Mouse (Mus musculus) embryonic facial prominence, embryonic 15.5 days (tissue): Measurements from ENCODE around the gene Cela2a. TPM values are rescaled to one million over a fixed set of nuclear protein-coding genes. Genes with fewer than 3 reads are reported as not detected.

Experiments used
- ATAC-seq: fragments of 200-750 bp; cut with Nextera tagmentation; 2 replicates; pipeline ENCODE4 v1.8.0; 2017; ENCODE audit warnings: low read depth, moderate TSS enrichment; ENCODE audit not compliant: insufficient number of reproducible peaks, low FRiP score, low TSS enrichment
- H3K27ac ChIP-seq: fragments of 300-500 bp; sonication (generic); replicated peaks from 2 replicates; pipeline ENCODE4 v1.5.1; 2015; ENCODE audit warnings: mild to moderate bottlenecking, inconsistent platforms
- H3K27me3 ChIP-seq: fragments of 300-500 bp; sonication (generic); 2 replicates; pipeline ENCODE4 v1.6.1; 2015; ENCODE audit warnings: inconsistent platforms
- H3K36me3 ChIP-seq: fragments of 300-500 bp; sonication (generic); 2 replicates; pipeline ENCODE4 v1.6.1; 2015; ENCODE audit warnings: mild to moderate bottlenecking, inconsistent platforms
- H3K4me1 ChIP-seq: fragments of 300-500 bp; sonication (generic); 2 replicates; pipeline ENCODE4 v1.6.1; 2015; ENCODE audit warnings: inconsistent platforms
- H3K4me2 ChIP-seq: fragments of 300-500 bp; sonication (generic); replicated peaks from 2 replicates; pipeline ENCODE4 v1.6.1; 2015; ENCODE audit warnings: mild to moderate bottlenecking, inconsistent platforms
- H3K4me3 ChIP-seq: fragments of 300-500 bp; sonication (generic); replicated peaks from 2 replicates; pipeline ENCODE4 v1.5.1; 2015; ENCODE audit warnings: mild to moderate bottlenecking, inconsistent platforms
- H3K9ac ChIP-seq: fragments of 300-500 bp; sonication (generic); 2 replicates; pipeline ENCODE4 v1.6.1; 2015; ENCODE audit warnings: inconsistent platforms
- H3K9me3 ChIP-seq: fragments of 300-500 bp; sonication (generic); replicated peaks from 2 replicates; pipeline ENCODE4 v1.6.1; 2016; ENCODE audit warnings: inconsistent platforms
- WGBS: fragments of 180-500 bp; shearing (Covaris S2); methylation state at CpG from one replicate; pipeline ENCODE4 v1.1.7; 2015; 5-methylcytosine and 5-hydroxymethylcytosine counted together
- polyA plus RNA-seq: library from polyadenylated mRNA; unstranded; fragments of >200 nt; fragmentation: Nextera tagmentation; extraction: Ambion mirVana; gene quantifications from 2 replicates; pipeline ENCODE4 v1.2.1, GENCODE M21; 2015

The Cela2a gene
- polyA plus RNA-seq, 1 experiment from 2014 or later = not detected

DNA sequence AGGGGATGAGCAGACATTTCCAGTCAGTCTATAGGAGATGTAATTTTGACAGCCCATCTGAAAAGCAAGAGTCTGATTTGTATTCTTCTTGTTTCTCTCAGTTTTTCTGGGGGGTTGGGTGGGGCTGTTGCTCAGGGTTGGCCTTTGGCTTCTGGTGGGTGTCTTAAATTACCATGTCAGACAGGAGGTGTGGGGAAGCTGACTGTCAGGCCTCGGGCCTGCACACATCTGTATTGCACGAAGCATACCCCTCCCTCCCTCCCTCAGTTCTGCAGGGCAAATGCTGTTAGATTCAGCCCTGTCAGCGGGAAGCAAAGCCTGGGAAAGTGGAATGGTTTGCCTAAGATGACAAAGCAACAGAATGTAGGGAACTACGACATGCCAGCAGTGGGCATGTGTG is 29.0 kb downstream of the Cela2a start:
- peaks cover 7% of the 10 kb centered on the region; the same call in 1 of the 2 replicates for H3K36me3 ChIP-seq
- 71% methylated on average over 4 of the region's 4 CpGs for WGBS
- no peak overlapping the region for H3K4me3 ChIP-seq
- H3K27ac ChIP-seq = no peak overlapping the region
- no peak overlapping the region for H3K9ac ChIP-seq
- H3K9me3 ChIP-seq = no peaks in the 10 kb centered on the region
- peaks cover 22% of the 10 kb centered on the region for H3K4me1 ChIP-seq
- H3K27me3 ChIP-seq = no peaks in the 10 kb centered on the region
- no peak for ATAC-seq
- H3K4me2 ChIP-seq = no peak overlapping the region

DNA sequence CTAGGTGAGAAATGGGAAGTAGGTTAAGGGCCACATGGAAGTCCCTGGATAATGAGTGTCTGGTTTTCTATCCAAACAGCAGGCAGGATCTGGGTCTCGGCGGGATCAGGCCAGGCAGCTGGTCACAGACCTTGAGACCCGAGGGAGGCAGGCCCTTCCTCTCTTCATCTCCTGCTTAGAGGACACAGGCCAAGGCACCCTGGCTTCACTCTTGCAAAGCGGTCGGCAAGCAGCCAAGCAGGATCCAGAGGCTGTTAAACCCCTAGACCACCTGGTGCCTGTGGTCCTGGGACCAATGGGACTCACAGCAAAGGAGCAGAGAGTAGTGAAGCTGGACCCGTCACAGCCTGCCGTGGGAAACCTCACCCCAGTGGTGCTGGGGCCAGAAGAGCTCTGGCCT is 29.6 kb downstream of the Cela2a start:
- Histone ChIP-seq H3K36me3 (peaks cover 7% of the 10 kb centered on the region; the same call in 1 of the 2 replicates), H3K4me3 (no peak overlapping the region), H3K4me1 (peaks cover 22% of the 10 kb centered on the region), H3K9me3 (no peaks in the 10 kb centered on the region), H3K27me3 (no peaks in the 10 kb centered on the region), H3K4me2 (no peak overlapping the region), H3K27ac (no peak overlapping the region), H3K9ac (no peak overlapping the region)
- 87% methylated on average over 7 of the region's 7 CpGs for WGBS
- no peak for ATAC-seq

GRCm38 (mm10) chr4:141794152-141794535 is 31.8 kb downstream of the Cela2a start:
- H3K9ac ChIP-seq = peak overlapping the region; percentile 4; the same call in 1 of the 2 replicates
- H3K27ac ChIP-seq = peak overlapping the region; percentile 95
- no peaks in the 10 kb centered on the region for H3K27me3 ChIP-seq
- peaks cover 32% of the 10 kb centered on the region for H3K4me1 ChIP-seq
- peaks cover 7% of the 10 kb centered on the region; the same call in 1 of the 2 replicates for H3K36me3 ChIP-seq
- no peaks in the 10 kb centered on the region for H3K9me3 ChIP-seq
- peak overlapping the region; percentile 77 for H3K4me3 ChIP-seq
- 14% methylated on average over 5 of the region's 5 CpGs for WGBS
- no peak for ATAC-seq
- H3K4me2 ChIP-seq = peak overlapping the region; percentile 47

GRCm38 (mm10) chr4:141793282-141794151 is 32.4 kb downstream of the Cela2a start, which contains the start of gene Casp9:
TSS of gene Casp9 (plus strand) at chr4:141793612.
- H3K9ac ChIP-seq = peak within 1 kb of the TSS; percentile 24
- H3K9me3 ChIP-seq = no peaks in the 10 kb centered on the region
- H3K4me1 ChIP-seq = peaks cover 32% of the 10 kb centered on the region
- peaks cover 7% of the 10 kb centered on the region; the same call in 1 of the 2 replicates for H3K36me3 ChIP-seq
- H3K4me3 ChIP-seq = peak within 1 kb of the TSS; percentile 77
- WGBS = under 1% methylated on average over 75 of the region's 80 CpGs
- H3K27me3 ChIP-seq = no peaks in the 10 kb centered on the region
- H3K4me2 ChIP-seq = peak within 1 kb of the TSS; percentile 47
- ATAC-seq = peak; percentile 88
- H3K27ac ChIP-seq = peak within 1 kb of the TSS; percentile 95

DNA sequence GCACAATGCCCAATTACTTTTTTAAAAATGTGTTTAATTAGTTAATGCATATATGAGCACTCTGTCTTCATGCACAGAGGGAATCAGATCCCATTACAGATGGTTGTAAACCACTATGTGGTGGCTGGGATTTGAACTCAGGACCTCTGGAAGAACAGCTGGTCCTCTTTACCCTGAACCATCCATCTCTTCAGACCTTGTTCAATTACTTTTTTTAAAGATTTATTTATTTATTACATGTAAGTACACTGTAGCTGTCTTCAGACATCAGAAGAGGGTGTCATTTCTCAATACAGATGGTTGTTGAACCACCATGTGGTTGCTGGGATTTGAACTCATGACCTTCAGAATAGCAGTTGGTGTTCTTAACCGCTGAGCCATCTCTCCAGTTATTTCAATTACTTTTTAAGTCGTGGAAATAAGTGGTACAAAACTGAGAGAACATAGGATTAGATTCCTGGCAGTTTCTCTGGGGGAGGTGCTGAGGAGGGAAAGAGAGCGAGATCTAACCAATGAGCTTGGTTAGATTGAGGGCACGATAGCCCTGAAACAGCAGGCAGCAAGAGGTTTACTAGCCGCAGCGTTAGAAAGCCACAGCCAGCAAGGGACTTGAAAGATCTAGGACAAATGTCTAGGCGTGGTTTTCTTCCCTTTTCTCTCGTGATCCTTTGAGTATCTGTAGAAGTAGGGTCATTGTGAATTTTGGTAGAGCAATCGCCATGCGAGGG is 33.2 kb downstream of the Cela2a start:
- H3K9me3 ChIP-seq = no peaks in the 10 kb centered on the region
- H3K27ac ChIP-seq = peak overlapping the region; percentile 95
- H3K4me1 ChIP-seq = peaks cover 32% of the 10 kb centered on the region
- ATAC-seq = no peak
- peaks cover 7% of the 10 kb centered on the region; the same call in 1 of the 2 replicates for H3K36me3 ChIP-seq
- peak overlapping the region; percentile 24; the same call in 1 of the 2 replicates for H3K9ac ChIP-seq
- H3K4me3 ChIP-seq = peak overlapping the region; percentile 77
- no peaks in the 10 kb centered on the region for H3K27me3 ChIP-seq
- WGBS = 8% methylated on average over 10 of the region's 10 CpGs
- H3K4me2 ChIP-seq = peak overlapping the region; percentile 47

GRCm38 (mm10) chr4:141791951-141792350 is 34.0 kb downstream of the Cela2a start:
- no peak for ATAC-seq
- Histone ChIP-seq H3K36me3 (peaks cover 7% of the 10 kb centered on the region; the same call in 1 of the 2 replicates), H3K4me2 (no peak overlapping the region), H3K27me3 (no peaks in the 10 kb centered on the region), H3K4me1 (peaks cover 35% of the 10 kb centered on the region), H3K4me3 (no peak overlapping the region), H3K9ac (no peak overlapping the region), H3K27ac (no peak overlapping the region), H3K9me3 (no peaks in the 10 kb centered on the region)
- 81% methylated on average over 8 of the region's 8 CpGs for WGBS

DNA sequence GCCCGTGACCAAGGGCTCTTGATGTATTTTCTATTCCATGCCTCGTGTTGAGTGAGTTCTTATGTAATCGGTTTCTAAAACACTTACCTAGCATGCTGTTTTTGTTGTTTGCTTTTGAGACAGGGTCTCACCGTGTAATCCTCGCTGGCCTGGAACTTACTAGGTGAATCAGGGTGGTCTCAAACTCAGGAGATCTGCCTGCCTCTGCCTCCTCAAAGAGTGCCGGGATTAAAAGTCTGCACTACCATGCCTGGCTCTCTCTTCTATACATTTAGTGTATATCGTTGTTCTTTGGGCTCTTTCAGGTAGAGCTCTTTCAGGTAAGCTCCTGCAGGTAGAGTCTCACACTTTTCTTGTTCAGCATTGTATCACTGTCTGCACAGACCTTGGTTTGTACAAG is 34.5 kb downstream of the Cela2a start:
- no peaks in the 10 kb centered on the region for H3K9me3 ChIP-seq
- ATAC-seq = no peak
- no peak overlapping the region for H3K4me2 ChIP-seq
- H3K36me3 ChIP-seq = 0 out of 2 replicates have a peak, but pooled peaks cover 3% of the 10 kb centered on the region
- peak overlapping the region; percentile 78; the same call in 1 of the 2 replicates for H3K27ac ChIP-seq
- 91% methylated on average over 7 of the region's 7 CpGs for WGBS
- H3K9ac ChIP-seq = no peak overlapping the region
- H3K4me3 ChIP-seq = no peak overlapping the region
- H3K4me1 ChIP-seq = peaks cover 33% of the 10 kb centered on the region
- H3K27me3 ChIP-seq = no peaks in the 10 kb centered on the region

DNA sequence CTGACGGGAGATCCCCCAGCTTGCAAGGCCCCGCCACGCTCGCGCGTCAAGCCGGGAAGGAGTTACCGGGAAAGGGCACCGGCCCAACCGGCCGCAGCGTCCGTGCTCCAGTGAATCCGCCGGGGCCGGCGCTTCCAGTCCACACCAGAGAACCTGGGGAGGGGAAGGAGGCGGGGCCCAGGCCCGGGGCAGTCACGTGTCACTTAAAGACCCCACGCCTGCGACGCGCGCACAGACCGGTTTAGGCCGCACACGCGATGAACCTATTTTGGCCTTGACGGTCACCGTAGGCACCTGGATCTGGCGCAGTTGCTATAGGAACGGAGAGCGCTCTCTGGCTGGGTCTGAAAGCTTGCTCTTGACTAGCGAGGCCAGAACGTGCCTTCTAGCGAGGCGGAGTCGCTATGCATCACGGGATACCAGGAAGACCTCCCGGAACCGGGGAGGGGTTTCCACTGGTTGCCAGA is 35.4 kb downstream of the Cela2a start, which contains the start of gene Dnajc16:
Dnajc16 (minus strand) TSS at position 408 of the 467 bp plus-strand sequence.
- under 1% methylated on average over 42 of the region's 42 CpGs for WGBS
- Histone ChIP-seq H3K27ac (peak within 1 kb of the TSS; percentile 78), H3K9me3 (no peaks in the 10 kb centered on the region), H3K4me1 (peaks cover 28% of the 10 kb centered on the region), H3K4me2 (peak within 1 kb of the TSS; percentile 76), H3K9ac (peak within 1 kb of the TSS; percentile 87), H3K36me3 (0 out of 2 replicates have a peak, but pooled peaks cover 7% of the 10 kb centered on the region), H3K27me3 (no peaks in the 10 kb centered on the region), H3K4me3 (peak within 1 kb of the TSS; percentile 97)
- ATAC-seq = peak; percentile 91

DNA sequence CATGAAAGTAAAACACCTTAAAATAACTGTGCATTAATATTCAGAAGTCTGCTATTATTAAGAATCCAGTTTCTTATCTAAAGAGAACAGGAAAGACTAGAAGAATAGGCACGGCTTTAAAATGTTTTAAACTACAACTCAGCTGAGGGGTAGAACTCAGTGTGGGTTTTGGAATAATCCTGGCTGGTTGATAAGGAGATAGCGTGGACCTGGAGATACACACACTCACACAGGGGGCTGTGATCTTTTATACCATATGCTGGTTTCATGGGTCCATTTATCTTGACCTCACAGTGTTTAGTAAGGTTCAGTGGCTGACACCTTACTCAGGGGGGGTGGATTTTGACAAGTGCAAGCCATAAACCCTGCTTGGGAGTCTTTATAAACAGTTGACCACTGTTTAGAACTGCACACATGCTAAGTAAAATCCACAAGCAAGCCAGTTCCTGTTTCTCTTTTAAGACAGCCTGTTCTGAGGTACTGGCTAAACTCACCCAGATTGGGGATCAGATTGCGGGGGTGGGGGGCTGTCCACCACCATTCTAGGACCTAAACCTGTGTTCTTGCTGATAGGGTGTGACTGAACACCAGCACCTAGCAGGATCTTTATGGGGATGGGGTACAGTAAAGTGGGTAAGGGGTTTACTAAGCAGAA is 36.3 kb downstream of the Cela2a start:
- ATAC-seq = no peak
- H3K9ac ChIP-seq = peak overlapping the region; percentile 87
- H3K36me3 ChIP-seq = 0 out of 2 replicates have a peak, but pooled peaks cover 16% of the 10 kb centered on the region
- H3K4me3 ChIP-seq = peak overlapping the region; percentile 97
- H3K9me3 ChIP-seq = no peaks in the 10 kb centered on the region
- WGBS = 55% methylated on average over 3 of the region's 3 CpGs
- peaks cover 19% of the 10 kb centered on the region for H3K4me1 ChIP-seq
- H3K4me2 ChIP-seq = peak overlapping the region; percentile 76
- H3K27ac ChIP-seq = peak overlapping the region; percentile 78; the same call in 1 of the 2 replicates
- no peaks in the 10 kb centered on the region for H3K27me3 ChIP-seq

GRCm38 (mm10) chr4:141787462-141787861 is 38.5 kb downstream of the Cela2a start:
- Histone ChIP-seq H3K36me3 (peaks cover 38% of the 10 kb centered on the region), H3K9ac (no peak overlapping the region), H3K4me1 (peaks cover 14% of the 10 kb centered on the region), H3K27me3 (no peaks in the 10 kb centered on the region), H3K4me3 (no peak overlapping the region), H3K9me3 (no peaks in the 10 kb centered on the region), H3K4me2 (no peak overlapping the region), H3K27ac (0 out of 2 replicates have a peak overlapping the region, but pooled peaks have one; percentile 28)
- ATAC-seq = no peak
- 89% methylated on average over 7 of the region's 7 CpGs for WGBS
